Mouse (Mus musculus): Measurements from ENCODE around the gene Ero1lb. TPM values are rescaled to one million over a fixed set of nuclear protein-coding genes. Genes with fewer than 3 reads are reported as not detected.

The Ero1lb gene
- total RNA-seq (2021), result 10 to 100 TPM; 11.6 to 11.8 TPM
- long read RNA-seq, experiment 1, partial matches to known transcripts, result 1 of 10 reads
- long read RNA-seq, experiment 1, other reads (novel, unspliced or antisense), result 9 of 10 reads
- long read RNA-seq, experiment 2, partial matches to known transcripts, result 1 of 1 reads
- long read RNA-seq, experiment 2, other reads (novel, unspliced or antisense), result 0 of 1 reads

GRCm38 (mm10) chr13:12565621-12566390, at the start of gene Ero1lb:
Ero1lb (plus strand) TSS chr13:12565874.
- DNase-seq (ENCODE audit: low spot score in 2 of 2), result peak; percentile 99
- intact Hi-C loops (cut with DNase I), result no loop called here

- intact Hi-C loops (cut with DNase I), result no loop called here
- DNase-seq (ENCODE audit: low spot score in 2 of 2), result no peak
Measured at GRCm38 (mm10) chr13:12519371-12519770, 46.3 kb upstream of the Ero1lb start.

- DNase-seq (ENCODE audit: low spot score in 2 of 2), result peak; percentile 22 to 49
- intact Hi-C loops (cut with DNase I), result no loop called here
Measured at GRCm38 (mm10) chr13:12519955-12520584, 45.6 kb upstream of the Ero1lb start, which contains the start of gene Edaradd. Edaradd (minus strand) TSS chr13:12520438.

- no peak for DNase-seq (ENCODE audit: low spot score in 2 of 2)
- intact Hi-C loops (cut with DNase I), result no loop called here
Measured at GRCm38 (mm10) chr13:12522346-12522745, 43.3 kb upstream of the Ero1lb start.

GRCm38 (mm10) chr13:12525678-12526077, 40.0 kb upstream of the Ero1lb start:
- DNase-seq (ENCODE audit: low spot score in 2 of 2), result no peak
- intact Hi-C loops (cut with DNase I), result no loop called here

GRCm38 (mm10) chr13:12534628-12535027, 31.0 kb upstream of the Ero1lb start:
- no peak for DNase-seq (ENCODE audit: low spot score in 2 of 2)
- intact Hi-C loops (cut with DNase I), result no loop called here

GRCm38 (mm10) chr13:12537971-12538370, 27.7 kb upstream of the Ero1lb start:
- intact Hi-C loops (cut with DNase I), result no loop called here
- peak; percentile 52 to 54 for DNase-seq (ENCODE audit: low spot score in 2 of 2)

DNA sequence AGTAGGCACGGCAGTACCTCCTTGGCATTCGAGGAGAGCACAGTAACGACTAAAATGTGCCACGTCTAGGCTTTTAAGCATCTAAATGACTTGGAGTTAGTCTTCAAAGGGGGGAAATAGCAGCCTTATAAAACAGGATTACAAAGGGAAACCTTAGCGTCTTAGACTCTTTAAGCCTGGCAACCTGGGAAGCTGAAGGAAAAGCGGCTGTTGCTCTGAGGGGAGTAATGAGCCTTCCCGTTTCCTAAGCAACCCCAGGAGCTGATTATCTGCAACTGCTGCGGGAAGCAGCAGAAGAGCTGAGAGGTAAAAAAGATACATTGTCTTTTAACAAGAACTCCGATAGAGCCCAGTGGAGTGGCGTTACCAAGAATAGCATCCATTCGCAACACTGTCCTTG, 26.0 kb upstream of the Ero1lb start:
- DNase-seq (ENCODE audit: low spot score in 2 of 2), result peak in 1 of 2 experiments; percentile 22

DNA sequence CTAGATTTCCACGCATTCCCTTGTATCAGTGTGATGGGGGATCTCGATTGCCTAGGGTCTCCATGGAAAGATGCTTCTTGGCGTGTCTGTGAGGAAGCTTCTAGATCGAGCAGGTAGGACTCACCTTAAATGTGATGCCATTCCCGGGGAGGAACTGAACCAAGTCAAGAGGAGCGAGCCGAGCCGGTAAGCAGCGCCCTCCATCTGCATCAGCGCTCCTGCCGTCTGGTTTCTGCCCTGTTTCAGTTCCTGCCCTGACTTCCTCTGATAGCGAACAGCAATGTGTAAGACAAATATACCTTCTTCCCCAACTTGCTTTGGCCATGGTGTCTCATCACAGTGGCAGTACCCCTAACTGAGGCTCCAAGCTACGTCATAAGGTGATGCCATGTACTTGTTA, 25.6 kb upstream of the Ero1lb start:
- intact Hi-C loops (cut with DNase I), result no loop called here
- no peak for DNase-seq (ENCODE audit: low spot score in 2 of 2)

More for the DNA sequence above, 26.0 kb upstream of the Ero1lb start:
- intact Hi-C loops (cut with DNase I), result no loop called here

- intact Hi-C loops (cut with DNase I), result no loop called here
Measured at GRCm38 (mm10) chr13:12542006-12542981, 23.4 kb upstream of the Ero1lb start.

DNA sequence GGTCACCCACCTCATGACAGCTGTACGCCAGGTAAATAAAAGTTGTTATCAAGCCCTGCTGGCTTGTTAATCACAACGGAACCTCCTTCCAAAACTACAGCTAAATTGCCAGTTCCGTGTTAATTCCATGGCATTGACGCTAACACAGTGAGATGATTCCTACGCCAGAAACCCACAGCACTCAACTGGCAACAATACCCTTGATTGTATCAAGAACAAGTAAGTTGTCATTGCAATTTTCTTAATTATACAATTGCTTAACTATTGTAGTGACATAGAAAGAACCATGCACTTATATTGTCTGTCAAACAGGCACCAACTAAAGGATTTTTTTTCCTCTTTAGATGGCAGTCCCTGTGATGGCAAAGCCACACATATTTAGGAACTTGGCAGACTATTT, 22.4 kb upstream of the Ero1lb start:
- intact Hi-C loops (cut with DNase I), result no loop called here
- DNase-seq (ENCODE audit: low spot score in 2 of 2), result no peak

More at GRCm38 (mm10) chr13:12542006-12542981, 23.4 kb upstream of the Ero1lb start:
- DNase-seq (ENCODE audit: low spot score in 2 of 2), result peak; percentile 13 to 39

- no peak for DNase-seq (ENCODE audit: low spot score in 2 of 2)
- intact Hi-C loops (cut with DNase I), result no loop called here
Measured at GRCm38 (mm10) chr13:12543880-12544568, 21.6 kb upstream of the Ero1lb start.

DNA sequence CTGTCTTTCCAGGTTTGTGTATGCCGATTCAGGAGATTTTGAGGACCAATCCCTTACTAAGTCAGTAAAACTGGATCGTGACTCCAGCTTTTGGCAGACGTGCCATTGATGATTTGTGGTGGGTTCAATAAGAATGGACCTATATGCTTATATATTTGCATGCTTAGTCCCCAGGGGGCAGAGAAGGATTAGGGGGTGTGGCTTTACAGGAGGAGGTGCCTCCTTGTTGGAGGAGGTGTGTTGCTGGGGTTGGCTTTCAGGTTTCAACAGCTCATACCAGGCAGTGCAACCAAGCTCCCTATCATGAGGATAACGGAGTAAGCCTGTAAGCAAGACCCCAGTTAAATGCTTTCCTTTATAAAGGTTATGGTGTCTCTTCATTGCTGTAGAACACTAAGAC, 11.5 kb upstream of the Ero1lb start:
- no peak for DNase-seq (ENCODE audit: low spot score in 2 of 2)
- intact Hi-C loops (cut with DNase I), result no loop called here

GRCm38 (mm10) chr13:12559044-12559443, 6.6 kb upstream of the Ero1lb start:
- intact Hi-C loops (cut with DNase I), result no loop called here

DNA sequence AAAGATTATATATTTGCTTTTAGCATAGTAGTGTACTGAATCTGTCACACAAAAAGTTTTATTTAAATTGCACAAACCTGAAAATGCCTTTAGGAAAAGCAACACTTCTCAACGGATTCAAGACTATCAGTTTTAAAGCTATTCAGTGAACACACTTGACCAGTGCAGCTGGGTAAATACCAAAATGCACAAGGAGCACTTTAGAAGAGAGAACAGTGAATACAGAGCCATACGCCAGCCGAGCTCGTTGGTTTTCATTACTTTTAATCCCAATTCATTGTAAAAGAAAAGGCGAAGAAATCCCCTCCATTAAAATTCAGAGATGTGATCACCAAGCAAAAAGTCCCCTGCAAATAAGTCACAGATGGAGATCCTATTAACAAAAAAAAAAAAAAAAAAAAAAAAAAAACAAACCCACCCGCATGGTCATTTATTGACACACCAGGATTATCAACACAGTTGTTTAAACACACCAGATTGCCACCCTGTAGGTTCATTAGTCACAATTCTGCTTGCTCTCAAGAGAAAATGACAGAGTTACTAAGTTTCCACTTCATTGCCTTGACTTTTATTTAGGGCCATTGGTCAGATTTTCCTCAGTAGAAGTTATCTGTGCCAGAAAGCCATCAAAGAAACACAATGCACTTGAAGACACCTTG, 6.1 kb upstream of the Ero1lb start:
- no peak for DNase-seq (ENCODE audit: low spot score in 2 of 2)
- intact Hi-C loops (cut with DNase I), result no loop called here

More at GRCm38 (mm10) chr13:12559044-12559443, 6.6 kb upstream of the Ero1lb start:
- DNase-seq (ENCODE audit: low spot score in 2 of 2), result no peak

DNA sequence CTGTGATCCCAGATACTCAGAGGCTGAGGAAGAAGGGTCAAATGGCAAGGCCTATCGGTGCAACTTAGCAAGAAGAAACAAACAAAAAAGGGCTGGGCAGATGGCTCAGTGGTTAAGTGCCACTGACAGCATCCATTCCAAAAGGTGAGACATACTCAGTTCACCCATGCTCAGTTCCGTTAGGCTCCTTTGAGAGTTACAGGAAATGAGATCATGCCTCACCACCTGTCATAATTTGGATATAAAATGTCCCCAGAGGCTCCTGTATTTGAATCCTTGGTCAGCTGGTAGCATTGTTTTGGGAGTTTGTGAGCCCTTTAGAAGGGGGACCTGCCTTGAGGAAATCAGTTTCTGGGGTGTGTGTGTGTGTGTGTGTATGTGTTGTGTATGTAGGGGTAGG, 3.9 kb upstream of the Ero1lb start:
- DNase-seq (ENCODE audit: low spot score in 2 of 2), result no peak
- intact Hi-C loops (cut with DNase I), result no loop called here

DNA sequence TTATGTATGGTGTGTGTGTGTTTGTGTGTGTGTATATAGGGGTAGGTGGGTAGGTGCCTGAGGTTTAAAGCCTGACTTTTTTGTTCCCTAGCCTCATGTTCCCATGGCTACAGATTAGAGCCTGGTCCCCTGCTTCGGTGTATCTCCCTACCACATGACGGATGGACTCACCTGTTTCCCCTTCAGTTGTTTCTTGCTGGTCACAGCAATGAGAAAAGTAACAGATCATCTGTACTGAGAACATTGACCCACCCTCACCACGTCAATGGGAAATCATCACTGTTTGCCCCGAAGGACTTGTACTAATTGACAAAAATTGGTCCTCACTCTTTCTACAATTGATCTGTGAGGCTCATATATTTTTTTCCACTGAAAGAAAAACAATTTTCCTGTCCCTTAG, 3.4 kb upstream of the Ero1lb start:
- intact Hi-C loops (cut with DNase I), result no loop called here

GRCm38 (mm10) chr13:12567936-12568335, 2.3 kb downstream of the Ero1lb start:
- no peak for DNase-seq (ENCODE audit: low spot score in 2 of 2)
- intact Hi-C loops (cut with DNase I), result no loop called here

More for the DNA sequence above, 3.4 kb upstream of the Ero1lb start:
- DNase-seq (ENCODE audit: low spot score in 2 of 2), result no peak

Data from left cerebral cortex, postnatal 14 days (tissue).